Mouse (Mus musculus) urinary bladder, postnatal 10 days (tissue): Measurements from ENCODE around the gene Nfasc.

Experiments
- DNase-seq: peaks from one replicate; pipeline ENCODE4 v3.0.0; 2022; ENCODE audit warnings: low spot score

The Nfasc gene

DNA sequence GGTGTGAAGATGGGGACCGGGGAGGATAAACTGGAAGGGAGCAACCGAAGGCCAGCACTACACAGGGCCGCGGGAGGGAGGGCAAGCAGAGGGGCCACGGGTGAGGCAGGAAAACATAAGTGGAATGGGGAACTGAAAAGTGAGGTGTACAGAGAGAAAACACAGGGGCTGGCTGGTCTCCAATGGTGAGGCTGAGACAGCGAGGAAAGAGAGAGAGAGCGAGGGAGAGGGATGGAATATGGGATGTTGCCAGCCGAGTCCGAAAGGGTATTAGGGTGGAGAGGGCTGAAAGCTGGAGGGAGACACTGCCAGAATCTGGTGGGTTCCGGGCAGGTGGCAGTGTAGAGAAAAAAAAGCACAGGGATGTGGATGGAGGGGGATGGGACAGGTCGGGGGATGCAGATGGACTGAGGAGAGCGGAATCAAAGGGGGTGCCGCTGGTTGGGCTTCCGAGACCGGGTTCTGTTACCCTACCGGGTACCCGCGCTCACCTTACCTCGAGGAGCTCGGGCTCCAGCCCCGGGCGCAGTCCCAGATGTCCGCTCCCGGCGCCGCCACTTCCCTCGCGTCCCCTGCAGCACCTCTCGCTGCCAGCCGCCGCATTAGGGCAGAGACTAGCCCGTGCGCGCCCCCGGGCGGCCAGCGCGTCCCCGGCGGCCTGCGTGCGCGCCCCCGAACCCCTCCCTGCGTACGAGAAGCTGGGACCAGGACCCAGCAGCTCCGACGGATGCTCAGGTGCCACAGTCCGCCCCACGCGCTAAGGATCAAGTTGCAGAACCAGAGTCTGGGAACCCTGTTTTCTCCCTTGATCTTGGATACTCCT, at the start of gene Nfasc:
TSS of gene Nfasc (minus strand) at position 623 of the 823 bp plus-strand sequence.
- DNase-seq: no peak

DNA sequence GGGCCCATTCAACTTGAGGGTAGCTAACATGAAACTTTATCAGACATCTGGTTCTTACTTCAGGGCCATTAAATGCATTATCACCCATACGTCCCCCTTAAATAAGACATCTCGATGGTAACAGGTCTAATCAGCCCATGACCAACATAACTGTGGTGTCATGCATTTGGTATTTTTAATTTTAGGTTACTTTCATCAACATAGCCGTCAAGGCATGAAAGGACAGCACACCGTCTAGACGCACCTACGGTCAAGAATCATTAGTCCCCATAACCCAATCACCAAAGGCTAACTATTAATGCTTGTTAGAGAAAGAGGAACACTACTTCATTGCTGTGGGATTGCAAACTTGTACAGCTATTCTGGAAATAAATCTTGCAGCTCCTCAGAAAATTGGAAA, 49.5 kb upstream of the Nfasc start:
- DNase-seq: no peak

DNA sequence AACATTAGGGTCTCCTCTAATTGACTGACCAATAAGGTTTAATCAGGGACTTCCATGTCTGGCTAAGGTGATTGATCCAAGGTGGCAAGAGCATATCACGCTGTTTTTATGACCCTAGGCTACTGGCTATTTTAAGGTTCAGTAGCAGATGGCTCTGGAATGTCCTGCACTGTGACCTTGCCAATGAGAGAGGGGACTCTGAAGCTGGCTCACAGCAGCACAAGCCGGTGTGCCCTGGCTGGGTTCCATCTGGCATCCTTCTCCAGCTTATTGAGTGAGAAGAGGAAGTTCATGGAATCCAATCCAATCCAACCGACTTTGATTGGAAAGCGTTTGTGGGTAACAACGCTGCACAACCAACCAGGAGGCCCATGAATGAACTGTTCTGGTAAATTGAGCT, 45.3 kb upstream of the Nfasc start:
- no peak for DNase-seq

DNA sequence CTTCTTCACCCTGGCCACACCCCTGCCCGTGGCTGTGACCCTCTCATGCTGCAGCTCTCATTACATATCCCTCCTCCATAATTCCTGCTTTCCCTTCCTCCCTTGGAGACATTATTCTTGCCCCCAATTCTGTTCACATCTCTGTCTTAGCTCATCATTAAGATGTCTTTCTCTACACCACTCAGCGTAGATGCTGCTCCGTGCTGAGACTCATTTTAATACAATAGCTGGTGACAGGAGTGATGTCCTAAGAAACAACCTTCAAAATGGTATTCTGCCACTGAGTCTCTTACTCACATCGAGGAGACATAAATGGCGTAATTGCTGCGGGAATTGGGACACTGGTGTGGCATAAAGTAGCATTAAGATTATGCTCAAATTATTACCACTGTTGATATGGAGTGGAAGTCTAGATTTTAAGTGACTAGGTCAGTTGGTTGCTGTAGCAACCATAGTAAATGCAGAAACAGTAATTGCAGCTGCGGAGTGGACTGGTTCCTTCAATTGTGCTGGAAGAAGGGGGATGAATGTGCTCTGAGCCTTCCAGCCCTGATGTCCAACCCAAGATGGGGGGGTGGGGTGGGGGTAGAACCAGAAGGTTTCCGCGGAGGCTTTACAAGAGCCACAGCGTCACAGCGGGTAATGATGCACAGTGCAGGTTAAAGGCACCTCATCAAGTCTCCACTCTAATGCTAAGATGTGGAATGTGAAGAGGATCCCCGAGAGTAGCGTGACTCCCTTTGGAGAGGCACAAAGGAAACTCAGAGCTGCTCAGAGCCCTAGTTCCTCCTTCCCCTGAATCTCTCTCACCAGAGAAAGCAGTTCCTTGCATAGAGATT, 40.2 kb upstream of the Nfasc start:
- DNase-seq: no peak

DNA sequence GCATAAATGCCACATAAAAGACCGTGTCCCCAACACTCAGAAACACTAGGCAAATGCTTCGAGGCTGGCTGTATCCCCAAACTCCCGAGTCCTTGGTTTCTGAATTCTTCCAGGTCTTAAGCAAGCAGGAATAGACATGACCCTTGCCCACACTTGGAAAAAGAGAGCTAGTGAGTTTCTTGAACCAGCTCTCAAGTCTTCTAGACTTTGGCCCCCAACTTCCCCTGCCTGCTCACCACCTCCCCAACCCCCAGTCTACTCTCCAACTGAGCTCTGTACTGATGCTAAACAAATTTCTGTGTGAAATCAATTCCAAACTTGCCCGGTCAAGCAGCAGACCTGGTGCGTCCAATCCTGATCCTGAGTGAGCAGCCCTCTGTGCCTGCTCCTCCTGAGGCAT, 39.4 kb upstream of the Nfasc start:
- DNase-seq: no peak

DNA sequence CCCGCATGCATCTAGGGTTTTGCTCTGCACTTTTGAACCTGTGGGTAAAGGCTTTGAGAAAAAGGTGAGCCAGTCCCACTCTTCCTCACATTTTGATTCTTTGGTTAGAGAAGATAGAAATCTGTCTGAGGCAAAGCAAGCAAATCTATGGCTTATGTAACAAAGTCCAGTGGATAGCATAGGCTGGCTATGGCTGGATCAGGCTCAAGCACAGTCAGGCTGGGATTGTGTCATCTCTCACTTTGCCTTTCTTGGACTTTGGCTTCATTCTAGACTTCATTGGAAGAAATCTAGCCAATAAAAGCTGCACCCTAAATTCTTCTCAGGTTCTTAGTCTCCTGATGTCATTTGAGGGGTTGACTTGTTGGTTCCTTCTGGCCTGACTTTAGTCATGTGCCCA, 38.7 kb upstream of the Nfasc start:
- no peak for DNase-seq

- DNase-seq: no peak
Observed at GRCm38 (mm10) chr1:132774959-132775358, 33.4 kb upstream of the Nfasc start.

DNA sequence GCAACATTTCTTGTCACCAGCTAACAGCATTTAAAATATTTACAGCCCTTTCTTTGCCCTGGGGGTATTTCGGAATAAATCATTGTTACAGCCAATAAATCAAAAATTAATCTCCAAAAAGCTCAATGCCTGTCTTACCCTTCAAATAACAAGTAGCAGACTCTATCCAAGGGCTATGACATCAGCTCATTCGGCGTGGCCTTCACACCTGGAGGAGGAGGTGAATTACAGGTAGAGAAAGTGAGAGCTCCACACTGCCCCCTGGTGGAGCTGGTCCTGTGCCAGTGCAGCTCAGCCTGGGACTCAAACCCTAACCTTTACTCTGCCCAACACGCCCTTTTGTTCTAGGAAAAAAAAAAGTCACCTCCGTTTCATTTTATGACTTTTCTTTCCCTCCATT, 29.8 kb upstream of the Nfasc start:
- no peak for DNase-seq

GRCm38 (mm10) chr1:132769559-132769958, 28.0 kb upstream of the Nfasc start:
- no peak for DNase-seq

DNA sequence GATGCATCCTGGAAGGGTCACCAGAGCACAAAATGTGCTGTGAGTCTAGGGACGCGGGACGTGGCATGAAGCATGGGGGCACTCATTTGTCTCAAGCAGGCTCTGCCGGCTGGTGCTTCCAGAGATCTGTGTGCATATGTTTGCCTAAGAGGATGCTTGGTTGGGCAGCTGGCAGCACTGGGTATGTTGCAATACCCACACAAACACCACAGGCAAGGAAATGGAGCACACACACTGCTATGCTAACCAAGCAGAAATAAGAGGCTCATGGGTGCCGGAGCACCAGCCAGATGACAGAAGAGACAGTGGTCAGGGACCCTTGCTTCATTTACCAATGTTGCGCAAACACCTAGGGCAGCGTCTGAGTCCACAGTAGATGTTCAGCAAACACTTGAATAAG, 25.8 kb upstream of the Nfasc start:
- DNase-seq: no peak

DNA sequence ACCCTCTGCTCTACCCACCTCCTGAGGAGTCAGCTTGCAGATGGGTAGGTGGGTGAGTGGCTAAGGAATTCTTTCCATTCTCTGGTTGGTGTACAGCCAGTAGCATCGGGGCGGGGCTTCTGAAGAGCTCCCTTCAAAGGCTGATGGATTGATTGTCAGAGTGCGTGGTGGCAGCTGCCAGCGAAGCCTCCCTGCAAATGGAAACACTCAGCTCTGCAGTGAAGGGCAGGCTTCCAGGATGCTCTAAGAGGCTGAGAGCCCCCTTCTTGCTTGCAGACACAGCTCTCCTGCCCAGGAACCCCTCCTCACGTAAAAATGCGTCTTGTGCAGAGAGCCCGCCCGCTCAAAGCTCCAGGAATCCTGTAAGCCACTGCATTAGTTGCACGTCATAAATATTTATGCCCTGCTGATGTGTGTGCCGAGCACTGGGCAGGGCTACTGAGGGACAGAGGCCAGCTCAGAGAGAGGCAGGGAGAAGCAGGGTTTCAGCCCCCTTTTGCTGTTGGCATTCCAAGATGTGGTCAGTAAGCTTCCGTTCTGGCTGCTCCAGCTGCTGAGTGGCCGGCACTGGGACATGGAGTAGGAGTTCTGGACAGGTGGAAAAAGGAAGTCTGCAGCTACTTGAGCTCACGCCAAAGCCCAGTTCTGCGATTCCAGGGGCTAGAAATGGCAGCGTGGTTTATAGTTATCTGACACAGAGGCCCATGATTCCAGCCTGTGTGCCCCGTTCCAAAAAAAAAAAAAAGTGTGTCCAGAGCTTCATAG, 24.5 kb upstream of the Nfasc start:
- DNase-seq: no peak

- DNase-seq: no peak
Observed at GRCm38 (mm10) chr1:132765222-132765621, 23.6 kb upstream of the Nfasc start.

GRCm38 (mm10) chr1:132759390-132759789, 17.8 kb upstream of the Nfasc start:
- no peak for DNase-seq

GRCm38 (mm10) chr1:132758656-132759370, 17.2 kb upstream of the Nfasc start:
- no peak for DNase-seq

GRCm38 (mm10) chr1:132755211-132755610, 13.6 kb upstream of the Nfasc start:
- no peak for DNase-seq

GRCm38 (mm10) chr1:132749217-132749884, 7.8 kb upstream of the Nfasc start:
- DNase-seq: no peak

- DNase-seq: no peak
Observed at GRCm38 (mm10) chr1:132746302-132746701, 4.7 kb upstream of the Nfasc start.

GRCm38 (mm10) chr1:132745636-132746035, 4.0 kb upstream of the Nfasc start:
- DNase-seq: no peak

DNA sequence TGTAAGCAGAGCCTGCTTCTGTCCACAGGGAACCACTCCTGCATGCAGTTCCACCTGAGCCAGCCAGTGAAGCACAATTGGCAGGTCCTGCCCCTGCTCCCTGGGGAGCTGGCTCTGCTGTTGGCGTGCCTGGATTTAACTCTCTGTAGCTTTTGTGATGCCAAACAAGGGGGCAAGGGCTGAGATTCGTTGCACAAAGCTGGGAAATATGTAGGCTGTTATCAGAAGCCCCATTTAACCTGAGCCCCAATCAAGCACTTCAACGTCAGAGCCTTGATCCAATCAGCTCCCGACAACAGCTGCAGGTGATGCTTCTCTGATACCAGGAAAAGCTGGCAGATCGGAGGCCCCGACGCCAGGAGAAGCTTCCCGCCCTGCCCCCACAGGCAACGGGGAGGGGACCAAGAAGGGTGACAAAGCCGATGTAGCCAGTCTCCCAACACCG, 2.5 kb downstream of the Nfasc start:
- no peak for DNase-seq

DNA sequence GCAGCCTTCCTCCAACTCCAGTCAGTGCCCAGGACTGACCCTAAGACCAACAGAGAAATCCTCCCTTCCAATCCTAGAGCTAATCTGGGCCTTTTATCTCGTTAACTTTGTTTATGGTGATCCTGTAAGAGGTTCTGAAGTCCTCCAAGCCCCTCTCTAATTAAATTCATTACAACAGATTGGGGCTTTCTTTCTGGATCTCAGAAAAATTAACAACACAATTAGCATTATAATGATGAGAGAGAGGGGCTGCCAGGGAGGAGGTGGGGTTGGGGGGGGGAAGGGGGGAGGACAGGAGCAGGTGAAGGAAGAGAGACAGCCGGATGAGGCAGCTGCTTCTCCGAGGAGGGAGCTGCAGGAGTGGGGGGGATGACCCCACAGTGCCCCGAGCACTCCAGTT, 5.4 kb downstream of the Nfasc start:
- DNase-seq: no peak

DNA sequence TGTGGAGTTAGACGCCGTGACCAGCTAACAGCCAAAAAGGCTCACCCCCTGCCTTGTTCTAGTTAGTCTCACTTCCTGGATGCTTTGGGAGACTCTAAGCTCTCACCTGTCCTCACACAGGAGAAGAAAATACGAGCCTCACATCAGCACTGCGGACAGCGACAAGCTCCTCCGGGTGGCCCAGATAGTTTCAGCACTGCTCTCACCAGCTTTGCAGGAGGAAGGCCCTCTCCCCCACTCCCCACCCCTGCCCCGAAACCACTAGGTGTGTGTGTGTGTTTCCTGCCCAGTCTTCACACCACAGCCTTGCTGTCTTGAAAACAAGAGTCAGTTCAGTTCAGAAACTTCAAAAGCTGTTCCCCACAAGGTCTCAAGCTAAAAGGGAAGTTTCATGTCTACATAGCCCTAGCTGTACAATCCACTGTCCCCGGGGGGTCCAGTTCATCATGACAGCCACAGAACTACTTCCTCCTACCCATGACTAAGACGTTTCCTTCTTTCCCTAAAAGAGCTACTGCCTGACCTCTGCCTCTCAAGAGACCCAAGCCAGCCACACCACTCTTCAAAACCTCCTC, 7.6 kb downstream of the Nfasc start:
- no peak for DNase-seq
